Mouse (Mus musculus) myocyte (in vitro differentiated cells): ENCODE results near the gene Usp36. TPM values are rescaled to one million over a fixed set of nuclear protein-coding genes. Genes with fewer than 3 reads are reported as not detected.
A peak's percentile ranks its signal among the peaks of the same experiment; 100 is the strongest.

Experiments
- H3K27me3 ChIP-seq: one replicate; pipeline ENCODE4 v1.6.1; 2011; ENCODE audit not compliant: control insufficient read depth, insufficient read depth, insufficient read length
- H3K36me3 ChIP-seq: one replicate; pipeline ENCODE4 v1.6.1; 2011; ENCODE audit not compliant: control insufficient read depth, insufficient read depth
- H3K4me2 ChIP-seq: one replicate; pipeline ENCODE4 v1.6.1; 2011; ENCODE audit warnings: low read depth, control low read depth
- H3K4me3 ChIP-seq: one replicate; pipeline ENCODE4 v1.5.1; 2011; ENCODE audit warnings: mild to moderate bottlenecking, control low read depth, moderate library complexity
- H3K79me2 ChIP-seq: one replicate; pipeline ENCODE4 v1.6.1; 2011; ENCODE audit not compliant: control insufficient read depth, insufficient read depth
- H3ac ChIP-seq: one replicate; pipeline ENCODE4 v1.6.1; 2011; ENCODE audit not compliant: control insufficient read depth, insufficient read length
- CEBPB ChIP-seq: IDR thresholded peaks from 2 replicates; pipeline ENCODE4 v1.6.1; 2011; ENCODE audit warnings: mild to moderate bottlenecking, moderate library complexity; ENCODE audit not compliant: poor library complexity, insufficient read depth, severe bottlenecking
- E2F4 ChIP-seq: IDR thresholded peaks from one replicate; pipeline ENCODE4 v1.6.1; 2011; ENCODE audit warnings: mild to moderate bottlenecking, control low read depth, moderate library complexity; ENCODE audit not compliant: insufficient read depth
- MAX ChIP-seq: IDR thresholded peaks from one replicate; pipeline ENCODE4 v1.6.1; 2011; ENCODE audit warnings: low read depth, mild to moderate bottlenecking, control low read depth
- MYOD1 ChIP-seq, 3 experiments: IDR thresholded peaks; one replicate each; pipeline ENCODE4 v1.6.1; 2011; ENCODE audit warnings: control low read depth in 2 of 3, low read depth in 2 of 3, mild to moderate bottlenecking in 2 of 3, moderate library complexity in 1 of 3; ENCODE audit not compliant: insufficient read length in 2 of 3, control insufficient read depth in 1 of 3
- MYOG ChIP-seq, 3 experiments: IDR thresholded peaks; one replicate each; pipeline ENCODE4 v1.6.1; 2011; ENCODE audit warnings: control low read depth in 2 of 3, low read depth in 2 of 3, mild to moderate bottlenecking in 2 of 3; ENCODE audit not compliant: insufficient read length in 2 of 3, control insufficient read depth in 1 of 3, insufficient read depth in 1 of 3
- POLR2A ChIP-seq: IDR thresholded peaks from one replicate; pipeline ENCODE4 v1.6.1; 2011; ENCODE audit warnings: low read depth, mild to moderate bottlenecking, control low read depth, moderate library complexity; ENCODE audit not compliant: insufficient read length
- POLR2AphosphoS2 ChIP-seq: IDR thresholded peaks from one replicate; pipeline ENCODE4 v1.6.1; 2011; ENCODE audit warnings: low read depth, control low read depth; ENCODE audit not compliant: insufficient read length
- REST ChIP-seq: IDR thresholded peaks from one replicate; pipeline ENCODE4 v1.6.1; 2011; ENCODE audit warnings: mild to moderate bottlenecking, control low read depth, moderate library complexity; ENCODE audit not compliant: insufficient read depth, insufficient read length
- SRF ChIP-seq: IDR thresholded peaks from one replicate; pipeline ENCODE4 v1.6.1; 2011; ENCODE audit warnings: low read depth; ENCODE audit not compliant: control insufficient read depth, insufficient read length
- TCF12 ChIP-seq: IDR thresholded peaks from one replicate; pipeline ENCODE4 v1.6.1; 2011; ENCODE audit warnings: mild to moderate bottlenecking, control low read depth; ENCODE audit not compliant: poor library complexity, insufficient read depth, severe bottlenecking
- TCF3 ChIP-seq: IDR thresholded peaks from one replicate; pipeline ENCODE4 v1.6.1; 2011; ENCODE audit warnings: low read depth, control low read depth; ENCODE audit not compliant: insufficient read length
- USF1 ChIP-seq: IDR thresholded peaks from one replicate; pipeline ENCODE4 v1.6.1; 2011; ENCODE audit warnings: low read depth, mild to moderate bottlenecking, control low read depth, moderate library complexity
- polyA plus RNA-seq: library from polyadenylated mRNA; unstranded; fragments of >200 nt; fragmentation: generic; extraction: Trizol; gene quantifications from one replicate; pipeline ENCODE4 v1.2.1, GENCODE M21; 2012; ENCODE audit warnings: missing spikeins

The Usp36 gene
- polyA plus RNA-seq, 1 experiment, result 19.5 TPM

DNA sequence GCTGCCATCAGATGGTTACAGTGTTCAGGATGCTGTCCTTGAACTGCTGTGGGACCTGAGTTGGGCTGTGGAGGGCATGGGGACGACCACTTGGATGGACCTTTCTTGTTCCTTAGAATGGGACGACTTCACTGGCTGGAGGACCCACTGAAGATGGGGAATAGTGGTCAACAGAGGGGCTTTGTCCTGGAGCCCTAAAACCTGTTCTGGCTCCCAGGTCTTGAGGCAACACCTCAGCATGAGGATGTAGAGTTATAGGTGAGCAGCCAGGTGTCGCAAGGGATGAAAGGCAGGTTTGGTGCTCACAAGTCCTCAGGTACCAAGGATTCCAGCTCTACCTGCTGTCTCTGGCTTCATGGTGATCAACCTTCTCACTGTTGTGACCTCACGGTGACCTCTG lies 36.4 kb upstream of the Usp36 start:
- no peak for TF ChIP-seq POLR2AphosphoS2
- no peak for TF ChIP-seq POLR2A
- no peak for TF ChIP-seq MAX
- H3K36me3 ChIP-seq, result no peaks in the 10 kb centered on the region
- H3K4me2 ChIP-seq, result peak overlapping the region; percentile 69
- H3K27me3 ChIP-seq, result no peaks in the 10 kb centered on the region
- no peak overlapping the region for H3K4me3 ChIP-seq
- H3K79me2 ChIP-seq, result peaks cover 46% of the 10 kb centered on the region
- H3ac ChIP-seq, result no peak overlapping the region

DNA sequence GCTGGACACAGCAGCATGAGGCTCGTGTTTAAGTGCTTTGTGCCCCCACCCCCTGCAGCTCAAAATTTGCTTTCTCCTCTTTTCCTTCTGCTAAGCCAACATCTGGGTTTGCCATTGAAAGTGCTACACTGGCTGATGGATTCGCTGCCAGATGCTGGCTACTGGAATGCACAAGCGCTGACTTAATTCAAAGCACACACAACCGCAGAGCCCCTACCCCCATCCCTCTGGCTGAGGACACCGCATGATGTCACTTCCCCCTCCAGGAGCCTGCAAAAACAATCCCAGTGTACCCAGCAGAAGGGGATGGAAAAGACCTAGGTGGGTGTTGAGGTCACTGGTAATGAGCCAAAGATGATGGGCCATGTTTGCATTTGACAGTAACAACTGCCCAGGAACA lies 34.5 kb upstream of the Usp36 start:
- Histone ChIP-seq H3K27me3 (no peaks in the 10 kb centered on the region), H3K4me3 (no peak overlapping the region), H3ac (no peak overlapping the region), H3K4me2 (peak overlapping the region; percentile 49), H3K79me2 (peaks cover 50% of the 10 kb centered on the region), H3K36me3 (peaks cover 7% of the 10 kb centered on the region)
- TF ChIP-seq MYOD1 (IDR thresholded peaks at IDR 0.05; ENCODE audit: control insufficient read depth in 1 of 3, insufficient read length in 2 of 3, low read depth in 2 of 3), result peak in 1 of 3 experiments; percentile 26
- TF ChIP-seq TCF3, result no peak

DNA sequence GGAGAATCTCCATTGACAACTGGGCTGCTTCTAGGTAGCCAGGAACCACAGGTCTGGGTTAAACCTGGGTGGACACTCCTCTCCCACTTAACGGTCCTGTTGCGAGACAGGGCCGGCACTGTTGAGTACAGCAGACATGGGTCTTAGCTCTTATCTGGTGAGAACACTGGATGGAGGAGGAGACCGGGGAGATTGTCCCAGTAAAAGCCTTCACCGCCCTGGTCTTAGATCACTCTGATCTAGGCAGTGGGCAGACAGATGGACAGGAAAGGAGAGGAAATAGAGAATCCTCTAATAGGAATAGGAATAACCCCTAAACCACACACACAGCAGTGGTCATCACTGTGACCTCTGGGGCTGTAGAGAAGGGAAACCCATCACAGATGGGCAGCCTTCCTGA lies 33.9 kb upstream of the Usp36 start:
- Histone ChIP-seq H3K4me2 (peak overlapping the region; percentile 49), H3ac (no peak overlapping the region), H3K36me3 (peaks cover 13% of the 10 kb centered on the region), H3K4me3 (no peak overlapping the region), H3K27me3 (no peaks in the 10 kb centered on the region), H3K79me2 (peaks cover 50% of the 10 kb centered on the region)
- TF ChIP-seq CEBPB (no peak), E2F4 (no peak)

DNA sequence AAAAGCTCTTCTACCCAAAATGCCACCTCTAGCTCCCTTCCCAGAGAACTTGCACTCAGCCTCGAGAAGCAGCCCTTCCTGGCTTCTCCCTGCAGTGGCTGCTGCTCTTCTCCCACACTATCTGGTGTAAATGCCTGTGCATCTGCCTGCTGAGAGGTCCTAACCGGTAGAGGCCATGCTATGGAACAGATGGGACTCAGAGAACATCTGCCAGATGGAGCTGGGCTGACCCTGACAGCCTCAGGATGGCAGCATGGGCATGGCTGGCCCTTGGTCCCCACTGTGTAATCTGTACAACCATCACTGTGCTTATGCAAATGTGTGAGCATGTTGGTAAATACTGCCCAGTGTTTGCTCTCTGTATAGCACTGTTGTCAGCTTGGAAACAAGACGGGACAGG lies 32.6 kb upstream of the Usp36 start:
- TF ChIP-seq MYOD1 (IDR thresholded peaks at IDR 0.05; ENCODE audit: control insufficient read depth in 1 of 3, insufficient read length in 2 of 3, low read depth in 2 of 3) (peak in 1 of 3 experiments; percentile 19), TCF12 (no peak)
- peaks cover 50% of the 10 kb centered on the region for H3K79me2 ChIP-seq

DNA sequence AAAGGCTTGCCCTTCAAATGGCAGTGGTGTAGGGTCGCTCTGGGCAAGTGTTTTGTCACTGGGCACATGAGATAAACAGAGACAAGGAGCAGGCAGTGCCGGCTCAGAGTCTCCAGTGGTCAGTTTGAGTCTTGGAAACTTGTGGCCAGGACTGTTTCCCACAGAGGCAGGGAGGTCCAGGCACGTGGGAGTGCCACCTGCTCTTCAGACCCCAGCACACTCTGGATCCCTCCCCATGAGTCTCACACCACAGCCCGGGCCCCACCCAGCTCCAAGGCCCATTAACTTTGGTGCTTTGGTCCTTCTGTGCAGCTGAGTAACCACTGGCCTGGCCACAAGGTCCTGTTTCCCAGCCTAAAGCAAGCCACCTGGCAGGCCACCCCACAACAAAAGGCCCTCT lies 31.9 kb upstream of the Usp36 start:
- TF ChIP-seq REST (no peak), CEBPB (no peak), TCF12 (peak; percentile 67), E2F4 (no peak), TCF3 (peak; percentile 83), MYOD1 (IDR thresholded peaks at IDR 0.05; ENCODE audit: control insufficient read depth in 1 of 3, insufficient read length in 2 of 3, low read depth in 2 of 3) (peak in 2 of 3 experiments; percentile 85 to 94), POLR2AphosphoS2 (no peak), POLR2A (peak; percentile 6), SRF (no peak), USF1 (peak; percentile 46), MAX (no peak), MYOG (IDR thresholded peaks at IDR 0.05; ENCODE audit: control insufficient read depth in 1 of 3, insufficient read depth in 1 of 3, insufficient read length in 2 of 3, low read depth in 2 of 3) (peak; percentile 53 to 96 (median 78))
- peak overlapping the region; percentile 57 for H3K4me2 ChIP-seq
- H3K27me3 ChIP-seq, result no peaks in the 10 kb centered on the region
- H3K36me3 ChIP-seq, result peaks cover 25% of the 10 kb centered on the region
- H3K79me2 ChIP-seq, result peaks cover 50% of the 10 kb centered on the region
- H3ac ChIP-seq, result no peak overlapping the region
- H3K4me3 ChIP-seq, result no peak overlapping the region

More for the DNA sequence above, 32.6 kb upstream of the Usp36 start:
- Histone ChIP-seq H3K4me2 (peak overlapping the region; percentile 7), H3K36me3 (peaks cover 25% of the 10 kb centered on the region), H3K27me3 (no peaks in the 10 kb centered on the region), H3K4me3 (no peak overlapping the region), H3ac (no peak overlapping the region)

DNA sequence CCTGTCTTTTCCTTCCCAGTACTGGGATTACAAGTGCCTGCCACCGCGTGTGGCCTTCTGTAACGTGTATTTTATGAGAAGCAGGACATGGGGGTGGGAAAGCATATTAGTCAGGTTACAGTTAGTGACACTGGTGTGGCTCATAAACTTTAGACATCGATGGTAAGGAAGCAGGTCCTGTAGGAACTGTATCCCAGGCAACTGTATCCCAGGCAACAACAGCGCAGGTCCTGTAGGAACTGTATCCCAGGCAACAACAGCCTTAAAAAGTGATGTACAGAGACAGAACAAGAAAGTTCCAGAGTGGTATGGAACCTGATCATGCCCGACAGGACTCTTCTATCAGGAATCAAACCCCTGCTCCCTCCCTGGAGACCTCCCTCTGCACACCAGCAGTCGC lies 31.5 kb upstream of the Usp36 start:
- H3ac ChIP-seq, result no peak overlapping the region
- peaks cover 47% of the 10 kb centered on the region for H3K79me2 ChIP-seq
- H3K27me3 ChIP-seq, result no peaks in the 10 kb centered on the region
- TF ChIP-seq REST (no peak), POLR2A (peak; percentile 5), CEBPB (no peak)
- peaks cover 29% of the 10 kb centered on the region for H3K36me3 ChIP-seq
- no peak overlapping the region for H3K4me3 ChIP-seq
- H3K4me2 ChIP-seq, result peak overlapping the region; percentile 57
